Mouse (Mus musculus) liver, embryonic 14 days (tissue): ENCODE results near the gene 4930518I15Rik. TPM values are rescaled to one million over a fixed set of nuclear protein-coding genes. Genes with fewer than 3 reads are reported as not detected.

Source experiments
- polyA plus RNA-seq: library from polyadenylated mRNA; depleted of rRNA; stranded (reverse); fragments of >200 nt; gene quantifications from 2 replicates; pipeline ENCODE4 v1.2.3, GENCODE M21; 2012; rRNA removed

4930518I15Rik gene
- polyA plus RNA-seq, result 0.83 and 1.0 TPM in 2 replicates

DNA sequence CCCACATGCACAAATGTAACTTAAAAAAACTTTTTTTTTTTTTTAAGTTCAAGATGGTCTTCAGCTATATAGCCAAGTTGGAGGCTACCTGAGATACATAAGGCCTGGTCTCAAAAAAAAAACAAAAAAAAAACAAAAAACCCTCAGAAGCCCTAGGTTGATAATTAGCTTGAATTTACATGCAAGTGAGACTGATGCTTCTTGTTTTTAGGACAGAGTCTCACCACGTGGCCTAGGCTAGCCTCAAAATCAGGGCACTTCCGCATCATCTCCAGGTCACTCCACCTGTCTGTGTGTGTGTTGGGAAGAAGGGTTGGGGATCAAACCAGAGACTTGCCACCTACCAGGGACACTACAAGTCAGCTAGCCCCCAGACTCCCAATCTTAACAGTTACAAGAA is at the start of gene 4930518I15Rik:
TSS of gene 4930518I15Rik (minus strand) at position 112 of the 400 bp plus-strand sequence.

DNA sequence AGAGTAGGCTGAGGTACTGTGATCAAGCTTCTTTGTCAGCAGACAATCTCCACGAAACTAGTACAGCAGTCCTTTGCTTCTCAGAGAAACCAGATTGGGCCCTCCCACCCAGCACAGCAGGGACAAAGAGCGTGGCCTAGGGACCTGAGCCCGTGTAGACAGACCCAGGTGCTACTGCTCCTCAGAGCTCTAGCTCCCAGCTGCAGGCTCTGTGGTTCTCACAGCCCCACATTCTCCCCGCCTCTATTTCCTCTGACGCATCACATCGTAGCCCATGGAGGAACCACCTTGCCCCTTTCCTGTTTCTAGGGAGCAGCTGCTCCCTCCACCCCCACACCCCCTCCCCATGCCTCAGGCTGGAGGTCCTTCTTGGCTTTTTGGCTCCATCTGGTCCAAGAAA is 29.3 kb upstream of the 4930518I15Rik start, which contains the start of gene Sla2:
TSS of gene Sla2 (minus strand) at position 176 of the 400 bp plus-strand sequence.

DNA sequence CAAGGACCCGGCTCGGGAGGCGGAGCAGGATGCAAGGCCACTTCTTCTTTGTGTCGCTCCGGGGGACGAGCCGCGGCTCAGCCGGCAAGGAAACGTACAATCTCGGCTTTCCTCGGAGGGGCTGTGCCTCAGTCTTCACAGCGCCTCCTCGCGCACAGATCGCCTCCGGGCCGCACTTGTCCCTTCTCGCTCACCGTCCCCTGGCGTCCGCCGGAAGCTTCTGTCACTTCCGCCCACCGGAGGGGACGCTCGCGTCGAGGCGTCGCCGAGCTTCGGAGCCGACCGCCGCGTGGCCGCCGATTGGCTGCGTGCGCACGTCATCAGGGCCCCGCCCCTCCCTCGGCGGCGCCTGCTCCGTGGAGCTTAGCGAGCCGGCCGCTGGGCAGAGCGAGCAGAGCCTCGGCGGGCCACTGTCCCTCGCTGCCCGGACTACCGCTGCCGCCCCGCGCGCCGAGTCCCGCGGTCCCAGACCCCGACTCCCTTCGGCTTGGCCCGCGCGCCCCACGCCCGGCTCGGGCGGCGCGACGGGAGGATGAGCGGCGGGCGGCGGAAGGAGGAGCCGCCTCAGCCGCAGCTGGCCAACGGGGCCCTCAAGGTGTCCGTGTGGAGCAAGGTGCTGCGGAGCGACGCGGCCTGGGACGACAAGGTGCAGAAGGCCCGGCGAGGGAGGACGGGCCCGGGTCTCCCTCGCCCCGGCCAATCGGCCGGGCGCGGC is 5.2 kb upstream of the 4930518I15Rik start, which contains the start of gene Rab5if:
TSS of gene Rab5if (plus strand) at position 357 of the 715 bp plus-strand sequence.

DNA sequence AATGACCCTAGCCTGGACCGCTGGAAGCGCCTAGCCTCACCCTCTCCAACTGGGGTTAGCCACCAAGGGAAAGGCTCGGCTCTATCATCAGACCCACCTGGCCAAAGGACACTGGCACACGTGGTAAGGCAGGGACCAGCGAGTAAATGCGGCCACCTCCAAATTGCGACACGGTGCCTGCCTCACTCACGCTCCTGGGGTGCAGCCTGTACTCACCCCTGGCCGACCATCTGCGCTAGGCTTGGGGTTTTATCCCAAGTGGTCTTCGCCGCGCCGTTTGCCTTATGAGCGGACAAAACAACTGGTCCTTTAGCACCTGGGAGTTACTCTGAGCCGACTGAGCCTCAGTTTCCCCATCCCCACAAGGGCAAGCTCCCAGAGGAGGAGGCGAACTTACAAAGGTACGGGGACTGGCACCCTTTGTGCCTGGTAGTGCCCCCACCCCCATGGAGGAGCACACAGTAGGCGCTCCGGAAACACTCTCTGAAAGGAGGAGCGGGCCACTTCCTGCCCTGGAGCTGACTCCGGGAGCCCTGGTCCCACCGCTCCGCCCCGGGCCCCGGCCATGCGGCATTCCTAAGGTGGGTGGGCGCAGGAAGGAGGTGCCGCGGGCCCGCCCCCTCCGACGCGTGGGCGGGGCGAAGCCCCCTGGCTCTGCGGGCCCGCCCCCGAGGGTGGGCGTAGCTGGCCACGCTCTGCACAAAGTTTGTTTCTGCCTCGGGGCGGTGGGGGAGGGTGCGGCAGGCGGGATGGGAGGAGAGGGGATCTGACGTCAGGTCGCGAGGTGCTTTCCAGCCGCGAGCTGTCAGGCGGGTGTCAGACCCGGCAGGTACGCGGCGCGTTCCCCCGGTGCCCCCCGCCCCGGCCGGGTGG is 18.2 kb downstream of the 4930518I15Rik start, which contains the start of gene Tgif2:
TSS of gene Tgif2 (plus strand) at position 689 of the 873 bp plus-strand sequence.

Other genes starting within 250 kb of the 4930518I15Rik start
- gene Dlgap4, start 244.2 kb downstream of the 4930518I15Rik start, polyA plus RNA-seq, result 6.0 and 7.4 TPM in 2 replicates
- 25.4 and 26.0 TPM in 2 replicates for gene Myl9, start 82.5 kb downstream of the 4930518I15Rik start, polyA plus RNA-seq
- gene Tgif2, start 17.9 kb downstream of the 4930518I15Rik start, polyA plus RNA-seq, result 4.6 and 4.7 TPM in 2 replicates
- 77.1 and 94.6 TPM in 2 replicates for gene Rab5if, start 5.2 kb upstream of the 4930518I15Rik start, polyA plus RNA-seq
- 0.90 and 0.93 TPM in 2 replicates for gene Sla2, start 29.2 kb upstream of the 4930518I15Rik start, polyA plus RNA-seq
- 28.4 and 33.4 TPM in 2 replicates for gene Ndrg3, start 134.1 kb upstream of the 4930518I15Rik start, polyA plus RNA-seq
- 19.1 and 21.6 TPM in 2 replicates for gene Dsn1, start 149.2 kb upstream of the 4930518I15Rik start, polyA plus RNA-seq
- gene Soga1, start 221.3 kb upstream of the 4930518I15Rik start, polyA plus RNA-seq, result 1.6 and 1.8 TPM in 2 replicates
- 0.06 and 0.13 TPM in 2 replicates for gene Tldc2, start 229.1 kb upstream of the 4930518I15Rik start, polyA plus RNA-seq